ENCODE assay signal across 8 mouse cellular contexts in genomic region chr15:99056332-99056731, GRCm38 (mm10). TPM values are rescaled to one million over a fixed set of nuclear protein-coding genes. Genes with fewer than 3 reads are reported as not detected.
DNase-seq lines count a peak whose midpoint lies in the region; ATAC-seq and TF ChIP-seq lines count a peak whose summit lies in the region.

No protein-coding gene starts in this region.

- H3K9me3 ChIP-seq in liver, embryonic 11.5 days (ENCODE audit: control insufficient read depth, low read length): no peaks in the 10 kb centered on the region
- no peaks in the 10 kb centered on the region for H3K9me3 ChIP-seq in neural tube, embryonic 14.5 days (ENCODE audit: control insufficient read depth, low read length)

- TF ChIP-seq EP300 in heart, adult 2 months (IDR thresholded peaks at IDR 0.05; ENCODE audit: insufficient read depth, low read depth, low read length): no peak

- no peaks in the 10 kb centered on the region for H3K79me2 ChIP-seq in heart, adult 2 months (replicated peaks; ENCODE audit: control insufficient read depth, insufficient read depth, low read length)

- WGBS in heart, adult 2 months: 7% methylated on average over 14 of the region's 14 CpGs
- WGBS in liver, embryonic 11.5 days: 11% methylated on average over 14 of the region's 14 CpGs
- WGBS in neural tube, embryonic 14.5 days: 5% methylated on average over 14 of the region's 14 CpGs

- no peaks in the 10 kb centered on the region for H3K36me3 ChIP-seq in heart, adult 2 months (ENCODE audit: control insufficient read depth, insufficient read depth, low read length)
- H3K36me3 ChIP-seq in liver, embryonic 11.5 days (ENCODE audit: control insufficient read depth, insufficient read depth, low read length): no peaks in the 10 kb centered on the region
- H3K36me3 ChIP-seq in neural tube, embryonic 14.5 days (ENCODE audit: control insufficient read depth, insufficient read depth, low read length): no peaks in the 10 kb centered on the region

- peak overlapping the region; percentile 66 for H3K4me2 ChIP-seq in liver, embryonic 11.5 days
- no peak overlapping the region; the same call in 1 of the 2 replicates for H3K4me2 ChIP-seq in neural tube, embryonic 14.5 days (ENCODE audit: low read depth, low read length)

- TF ChIP-seq CTCF in heart, adult 2 months (IDR thresholded peaks at IDR 0.05): peak; percentile 77

- no peak for DNase-seq in heart, adult 2 months
- no peak for DNase-seq in heart, adult 8-10 months (ENCODE audit: low spot score)
- DNase-seq in NIH3T3 (ENCODE audit: low read depth): peak; percentile 38
- peak; percentile 59 for DNase-seq in forelimb bud, embryonic 11.5 days (ENCODE audit: low read depth, low spot score)
- DNase-seq in liver, embryonic 11.5 days (ENCODE audit: low spot score): no peak
- no peak for DNase-seq in frontal cortex, postnatal 25 days (ENCODE audit: low spot score in 2 of 2)
- no peak for DNase-seq in cerebellum, adult 9-10 months

- TF ChIP-seq POLR2A in heart, adult 2 months (IDR thresholded peaks at IDR 0.05; ENCODE audit: insufficient read depth, low read depth, low read length): no peak

- H3K27ac ChIP-seq in heart, adult 2 months: no peak overlapping the region
- H3K27ac ChIP-seq in liver, embryonic 11.5 days (ENCODE audit: low read depth, low read length): no peak overlapping the region
- no peak overlapping the region for H3K27ac ChIP-seq in neural tube, embryonic 14.5 days (ENCODE audit: low read depth, low read length)

- no peaks in the 10 kb centered on the region for H3K4me1 ChIP-seq in heart, adult 2 months (ENCODE audit: control insufficient read depth, insufficient read depth, low read length)
- H3K4me1 ChIP-seq in liver, embryonic 11.5 days (replicated peaks; ENCODE audit: control insufficient read depth, insufficient read depth, low read length): peaks cover 13% of the 10 kb centered on the region; the same call in 1 of the 2 replicates
- H3K4me1 ChIP-seq in neural tube, embryonic 14.5 days (ENCODE audit: control insufficient read depth, insufficient read depth, low read length): peaks cover 8% of the 10 kb centered on the region

- intact Hi-C loops in heart, adult 2 months (cut with DNase I): loop anchor here (10.0 kb wide), 1 partner anchor 208 kb away; no protein-coding TSS in a partner anchor

- 0 out of 2 replicates have a peak, but pooled peaks have one; percentile 10 for ATAC-seq in liver, embryonic 11.5 days (replicated peaks; ENCODE audit: low FRiP score)
- no peak for ATAC-seq in neural tube, embryonic 14.5 days (ENCODE audit: low read depth)

- no peak overlapping the region for H3K9ac ChIP-seq in heart, adult 2 months (ENCODE audit: low read depth, low read length)
- no peak overlapping the region for H3K9ac ChIP-seq in liver, embryonic 11.5 days (ENCODE audit: low read depth, low read length)
- H3K9ac ChIP-seq in neural tube, embryonic 14.5 days (replicated peaks; ENCODE audit: low read depth, low read length): no peak overlapping the region

- peaks cover 21% of the 10 kb centered on the region for H3K27me3 ChIP-seq in heart, adult 2 months (ENCODE audit: control insufficient read depth, insufficient read depth, low read length)
- H3K27me3 ChIP-seq in liver, embryonic 11.5 days (replicated peaks; ENCODE audit: control insufficient read depth, insufficient read depth, low read length): peaks cover 78% of the 10 kb centered on the region
- peaks cover 56% of the 10 kb centered on the region for H3K27me3 ChIP-seq in neural tube, embryonic 14.5 days (ENCODE audit: control insufficient read depth, insufficient read depth, low read length)

- H3K4me3 ChIP-seq in heart, adult 2 months: no peak overlapping the region
- peak overlapping the region; percentile 35; the same call in 1 of the 2 replicates for H3K4me3 ChIP-seq in liver, embryonic 11.5 days (ENCODE audit: low read depth, low read length)
- H3K4me3 ChIP-seq in neural tube, embryonic 14.5 days (ENCODE audit: low read depth, low read length): peak overlapping the region; percentile 31; the same call in 1 of the 2 replicates

RNA-seq across cellular contexts. Expression of gene Prph, which starts 1.4 kb away (rescaled TPM):
- total RNA-seq in heart, adult 2 months (2021): under 1 TPM; 0.13 to 0.80 TPM
- 1.00 and 2.1 TPM in 2 replicates for polyA plus RNA-seq in heart, adult 2 months (2012; rRNA removed)
- total RNA-seq in heart, adult 8-10 months (2022): 1 to 10 TPM in 1 of 4 experiments, under 1 TPM in 3; 0.16 to 1.4 (median 0.47) TPM
- polyA plus RNA-seq in liver, embryonic 11.5 days (2014; fragmentation: Nextera tagmentation; extraction: Ambion mirVana): 0.36 and 0.90 TPM in 2 replicates
- 68.8 and 298 TPM in 2 replicates for polyA plus RNA-seq in neural tube, embryonic 14.5 days (2014; fragmentation: Nextera tagmentation; extraction: Ambion mirVana)

RNA-seq across cellular contexts. Expression of gene Troap, which starts 18.0 kb away (rescaled TPM):
- under 1 TPM in 1 of 2 experiments, not detected in 1; 0.31 TPM for total RNA-seq in heart, adult 2 months (2021)
- polyA plus RNA-seq in heart, adult 2 months (2012; rRNA removed): 0.18 and 0.53 TPM in 2 replicates
- under 1 TPM in 2 of 4 experiments, not detected in 2; 0.22 to 0.35 TPM for total RNA-seq in heart, adult 8-10 months (2022)
- 26.5 and 27.8 TPM in 2 replicates for polyA plus RNA-seq in liver, embryonic 11.5 days (2014; fragmentation: Nextera tagmentation; extraction: Ambion mirVana)
- 2.4 and 3.3 TPM in 2 replicates for polyA plus RNA-seq in neural tube, embryonic 14.5 days (2014; fragmentation: Nextera tagmentation; extraction: Ambion mirVana)

RNA-seq across cellular contexts. Expression of gene Tuba1c, which starts 26.6 kb away (rescaled TPM):
- total RNA-seq in heart, adult 2 months (2021): 10 to 100 TPM; 30.1 to 39.0 TPM
- 58.6 and 74.4 TPM in 2 replicates for polyA plus RNA-seq in heart, adult 2 months (2012; rRNA removed)
- total RNA-seq in heart, adult 8-10 months (2022): 10 to 100 TPM; 32.2 to 40.4 (median 33.3) TPM
- 202 and 214 TPM in 2 replicates for polyA plus RNA-seq in liver, embryonic 11.5 days (2014; fragmentation: Nextera tagmentation; extraction: Ambion mirVana)
- polyA plus RNA-seq in neural tube, embryonic 14.5 days (2014; fragmentation: Nextera tagmentation; extraction: Ambion mirVana): 7.3 and 11.5 TPM in 2 replicates

RNA-seq across cellular contexts. Expression of gene C1ql4, which starts 31.3 kb away (rescaled TPM):
- total RNA-seq in heart, adult 2 months (2021): not detected
- polyA plus RNA-seq in heart, adult 2 months (2012; rRNA removed): not detected in 2 replicates
- not detected for total RNA-seq in heart, adult 8-10 months (2022)
- 0.25 TPM in 1 of 2 replicates, not detected in the other for polyA plus RNA-seq in liver, embryonic 11.5 days (2014; fragmentation: Nextera tagmentation; extraction: Ambion mirVana)
- polyA plus RNA-seq in neural tube, embryonic 14.5 days (2014; fragmentation: Nextera tagmentation; extraction: Ambion mirVana): 3.2 and 3.6 TPM in 2 replicates

RNA-seq across cellular contexts. Expression of gene Dnajc22, which starts 36.6 kb away (rescaled TPM):
- under 1 TPM; 0.44 to 0.57 TPM for total RNA-seq in heart, adult 2 months (2021)
- 0.18 and 0.35 TPM in 2 replicates for polyA plus RNA-seq in heart, adult 2 months (2012; rRNA removed)
- total RNA-seq in heart, adult 8-10 months (2022): 1 to 10 TPM in 1 of 4 experiments, under 1 TPM in 3; 0.38 to 1.2 (median 0.91) TPM
- polyA plus RNA-seq in liver, embryonic 11.5 days (2014; fragmentation: Nextera tagmentation; extraction: Ambion mirVana): 17.1 and 19.8 TPM in 2 replicates
- polyA plus RNA-seq in neural tube, embryonic 14.5 days (2014; fragmentation: Nextera tagmentation; extraction: Ambion mirVana): 0.21 and 0.45 TPM in 2 replicates

Comparison
In these comparisons a context has a peak if more than half of its experiments do, and no peak if none do; other contexts are left out.
1. DNase-seq: peak in NIH3T3 (single experiment) and forelimb bud, embryonic 11.5 days (single experiment); none in heart, adult 2 months (0 of 2), heart, adult 8-10 months (single experiment), liver, embryonic 11.5 days (single experiment), frontal cortex, postnatal 25 days (0 of 2) and cerebellum, adult 9-10 months (single experiment).
2. RNA of gene Prph, which starts 1.4 kb away (polyA plus RNA-seq): 68.8 to 298 TPM in neural tube, embryonic 14.5 days; 1.00 to 2.1 TPM in heart, adult 2 months and 0.36 to 0.90 TPM in liver, embryonic 11.5 days; every median in the first group is over 10 times any median in the second.